Mouse (Mus musculus) left cerebral cortex, postnatal 25 days (tissue): ENCODE data around the gene Mthfd1l. TPM values are rescaled to one million over a fixed set of nuclear protein-coding genes. Genes with fewer than 3 reads are reported as not detected.

Experiments used
- DNase-seq, 2 experiments: peaks; one replicate each; pipeline ENCODE4 v3.0.0; 2022; ENCODE audit warnings: low spot score in 2 of 2, mixed read lengths in 1 of 2
- intact Hi-C: fragments of 180-260 bp; cut with DNase I; formaldehyde crosslinking; loops from one replicate; pipeline ENCODE4 v1.15.1; 2025
- total RNA-seq, 2 experiments: library from RNA; stranded (reverse); gene quantifications; 2 replicates each; pipeline ENCODE4 v1.2.3; 2021

The Mthfd1l gene
- total RNA-seq, 2 experiments from 2014 or later = 9.2 to 11.2 TPM

DNA sequence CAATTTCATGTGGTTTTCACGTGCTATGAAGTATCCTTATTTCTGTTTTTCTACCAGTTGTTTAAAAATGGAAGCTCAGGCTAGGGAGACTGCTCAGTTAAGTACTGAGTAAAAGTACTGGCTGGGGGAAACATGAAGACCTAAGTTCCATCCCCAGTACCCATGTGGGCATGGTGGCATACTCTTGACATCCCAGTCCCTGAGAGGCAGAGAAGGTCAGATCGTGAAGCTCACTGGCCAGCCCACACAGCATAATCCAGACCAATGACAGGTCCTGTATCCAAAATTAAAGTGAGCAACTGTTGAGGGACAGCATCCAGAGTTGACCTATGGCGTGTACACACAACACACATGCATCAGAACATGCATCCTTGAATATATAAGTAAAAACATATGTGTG is 1.5 kb downstream of the Mthfd1l start:
- DNase-seq = no peak
- intact Hi-C loops = no loop called here

DNA sequence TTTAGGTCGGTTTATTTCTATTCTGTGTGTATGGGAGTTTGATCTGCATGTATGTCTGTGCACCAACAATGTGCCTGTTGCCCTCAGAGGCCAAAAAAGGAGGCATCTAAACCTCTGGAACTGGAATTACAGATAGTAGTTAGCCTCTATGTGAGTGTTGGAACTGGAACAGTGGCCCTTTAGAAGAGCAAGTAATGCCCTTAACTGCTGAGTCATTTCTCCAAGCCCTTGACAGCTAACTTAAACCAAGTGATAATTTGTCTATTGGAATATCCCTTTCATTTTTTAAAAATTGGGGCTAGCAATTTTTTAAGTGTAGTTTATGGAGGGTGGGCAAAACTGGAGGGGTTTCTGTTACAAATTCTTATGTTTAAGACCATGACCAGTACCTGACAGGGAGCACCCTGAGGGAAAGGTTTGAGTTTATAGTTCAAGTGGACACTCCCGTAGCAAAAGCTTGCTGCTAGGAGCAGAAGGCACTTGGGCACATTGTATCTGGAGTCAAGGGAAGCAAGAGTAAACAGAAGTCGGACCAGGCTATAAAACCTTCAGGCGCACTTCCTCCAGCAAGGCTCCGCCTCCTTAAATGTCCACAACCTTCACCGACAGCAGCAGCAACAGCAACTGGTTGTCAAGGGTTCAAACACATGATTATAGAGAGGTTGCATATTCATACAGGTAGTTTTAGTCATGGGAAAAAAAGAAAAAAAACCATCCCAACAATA is 3.1 kb downstream of the Mthfd1l start:
- no peak for DNase-seq
- intact Hi-C loops = no loop called here

DNA sequence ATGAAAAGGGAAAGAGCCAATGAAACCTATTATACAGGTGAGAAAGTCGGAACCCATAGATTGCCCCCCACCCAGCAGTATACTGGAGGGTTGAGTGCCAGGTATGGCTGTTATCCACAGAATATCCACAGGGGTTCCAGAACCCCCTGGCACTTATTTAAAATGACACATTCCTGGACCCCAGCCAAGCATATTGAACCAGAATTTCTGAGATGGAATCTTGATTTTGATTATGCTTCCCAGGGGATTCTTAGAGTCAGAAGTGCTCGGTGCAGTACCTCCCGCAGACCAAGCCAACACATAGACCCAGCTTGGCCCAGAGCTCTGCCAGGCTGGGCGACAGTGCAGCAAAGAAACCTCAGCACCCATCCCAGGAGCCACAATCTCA is 3.7 kb downstream of the Mthfd1l start:
- intact Hi-C loops = no loop called here
- no peak for DNase-seq

DNA sequence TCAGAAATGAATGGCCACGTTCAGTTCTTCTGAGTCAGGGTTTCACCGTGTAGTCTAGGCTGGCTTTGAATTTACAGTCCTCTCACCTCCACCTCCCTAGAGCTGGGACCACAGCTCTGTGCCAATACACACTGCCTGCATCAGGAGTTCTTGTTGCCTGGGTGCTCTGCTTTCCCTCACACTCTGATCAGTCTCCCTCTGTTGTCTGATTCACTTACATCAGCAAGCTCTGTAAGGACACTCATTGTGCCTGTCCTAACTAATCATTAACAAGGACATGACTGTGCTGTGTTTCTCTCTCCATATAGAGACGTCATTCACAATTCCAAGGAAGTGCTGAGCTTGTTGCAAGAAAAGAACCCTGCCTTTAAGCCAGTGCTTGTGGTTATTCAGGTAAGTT is 5.4 kb downstream of the Mthfd1l start:
- no peak for DNase-seq
- intact Hi-C loops = no loop called here

DNA sequence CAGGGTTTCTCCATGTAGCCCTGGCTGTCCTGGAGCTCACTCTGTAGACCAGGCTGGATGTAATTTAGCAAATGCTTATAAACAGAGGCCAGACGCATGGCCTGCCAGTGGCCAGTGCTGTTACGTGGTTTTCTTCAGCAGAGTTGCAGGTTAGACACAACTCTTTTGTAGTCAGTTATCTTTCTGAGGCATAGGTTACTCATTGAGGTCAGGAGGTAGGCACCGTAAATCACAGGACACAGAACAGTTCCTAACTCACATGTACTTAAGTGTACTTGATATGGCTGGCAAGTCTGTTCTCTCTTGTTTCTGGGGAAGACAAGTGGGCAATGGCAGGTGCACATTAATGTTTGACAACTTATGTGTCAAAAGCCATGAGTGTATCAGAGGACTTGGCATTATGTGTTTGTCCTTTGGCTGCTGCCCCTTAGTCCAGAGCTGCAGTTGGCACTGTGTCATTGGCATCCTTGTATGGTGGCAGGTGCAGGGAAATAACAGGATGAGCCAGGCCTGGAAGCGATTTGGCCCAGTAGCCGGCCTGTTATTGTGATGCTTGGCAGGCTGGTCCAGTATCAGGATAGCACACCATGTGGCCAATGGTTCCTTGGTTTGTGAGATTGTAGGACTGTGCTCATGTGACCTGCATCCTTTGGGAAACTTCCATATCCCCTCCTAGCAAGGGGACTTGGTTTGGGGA is 6.0 kb downstream of the Mthfd1l start:
- no peak for DNase-seq
- intact Hi-C loops = no loop called here

DNA sequence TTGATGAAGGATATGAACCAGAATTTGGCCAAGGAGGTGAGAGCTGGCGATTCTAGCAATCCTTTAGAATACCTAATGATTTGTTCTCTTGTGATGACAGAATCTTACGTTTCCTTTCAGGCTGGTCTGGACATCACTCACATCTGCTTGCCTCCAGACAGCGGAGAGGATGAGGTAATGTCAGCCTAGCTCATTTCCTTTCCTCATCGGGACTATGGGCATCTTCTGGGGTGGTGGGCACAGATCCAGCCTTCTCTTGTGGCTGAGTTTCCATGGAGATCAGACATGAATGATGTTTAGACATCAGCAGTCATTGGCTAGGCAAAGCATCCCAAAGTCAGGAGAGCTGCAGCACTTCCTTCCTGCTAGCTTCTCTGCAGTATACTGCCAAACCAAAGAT is 7.3 kb downstream of the Mthfd1l start:
- intact Hi-C loops = no loop called here

DNA sequence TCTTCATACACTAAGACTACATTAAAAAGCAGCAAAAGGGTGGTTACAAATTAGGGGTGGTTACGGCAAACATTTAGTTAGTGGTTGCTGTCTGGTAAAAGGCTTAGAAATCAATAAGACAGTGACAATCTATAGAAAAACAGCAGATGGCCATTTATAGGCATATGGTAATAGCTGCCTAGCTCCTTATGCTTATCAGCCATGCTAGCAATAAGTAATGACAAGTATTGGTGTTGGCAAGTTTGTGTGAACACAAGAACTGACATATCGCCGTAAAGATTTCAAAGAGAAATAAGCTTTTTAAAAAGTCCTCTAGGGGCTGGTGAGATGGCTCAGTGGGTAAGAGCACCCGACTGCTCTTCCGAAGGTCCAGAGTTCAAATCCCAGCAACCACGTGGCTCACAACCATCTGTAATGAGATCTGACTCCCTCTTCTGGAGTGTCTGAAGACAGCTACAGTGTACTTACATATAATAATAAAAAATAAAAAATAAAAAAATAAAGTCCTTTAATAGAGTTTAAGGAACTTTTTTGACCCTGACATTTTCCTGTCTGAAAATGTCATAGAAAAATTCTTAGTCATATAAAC is 17.5 kb downstream of the Mthfd1l start:
- intact Hi-C loops = no loop called here
- no peak for DNase-seq

More for the DNA sequence above, 7.3 kb downstream of the Mthfd1l start:
- no peak for DNase-seq

DNA sequence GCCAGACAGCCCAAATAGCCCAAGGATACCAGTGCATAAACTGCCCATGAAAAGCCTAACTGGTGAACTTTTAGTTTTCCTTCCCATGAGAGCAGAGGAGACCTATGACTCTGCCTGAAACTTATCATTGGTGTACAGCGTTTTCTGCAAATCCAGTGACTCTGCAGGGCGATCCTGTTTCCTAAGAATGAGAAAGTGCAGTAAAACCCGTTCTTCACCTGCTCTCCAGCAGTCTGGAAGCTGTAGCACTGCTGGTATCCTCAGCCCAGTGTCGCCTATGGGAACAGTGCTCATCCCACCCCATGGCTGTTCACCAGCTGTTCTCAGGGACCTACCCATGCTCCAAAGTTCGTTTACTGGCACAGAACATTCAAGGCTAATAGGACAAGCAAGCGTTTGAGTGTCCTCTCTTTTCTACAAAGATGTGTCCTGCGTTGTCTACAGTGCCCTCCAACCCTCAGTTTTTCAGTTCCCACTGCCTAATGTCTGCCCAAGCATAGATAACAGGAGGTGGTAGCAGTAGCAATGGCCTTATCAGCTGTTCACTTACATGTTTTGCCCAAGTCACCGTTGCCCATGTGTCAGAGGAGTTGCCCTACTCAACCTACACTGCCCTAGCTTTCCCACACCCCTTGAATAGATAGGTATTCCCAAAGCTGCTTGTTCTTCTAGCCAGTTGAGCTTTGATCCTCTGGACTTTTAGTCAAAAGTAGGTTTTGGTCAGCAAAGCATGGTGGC is 20.6 kb downstream of the Mthfd1l start:
- intact Hi-C loops = no loop called here
- DNase-seq = no peak

DNA sequence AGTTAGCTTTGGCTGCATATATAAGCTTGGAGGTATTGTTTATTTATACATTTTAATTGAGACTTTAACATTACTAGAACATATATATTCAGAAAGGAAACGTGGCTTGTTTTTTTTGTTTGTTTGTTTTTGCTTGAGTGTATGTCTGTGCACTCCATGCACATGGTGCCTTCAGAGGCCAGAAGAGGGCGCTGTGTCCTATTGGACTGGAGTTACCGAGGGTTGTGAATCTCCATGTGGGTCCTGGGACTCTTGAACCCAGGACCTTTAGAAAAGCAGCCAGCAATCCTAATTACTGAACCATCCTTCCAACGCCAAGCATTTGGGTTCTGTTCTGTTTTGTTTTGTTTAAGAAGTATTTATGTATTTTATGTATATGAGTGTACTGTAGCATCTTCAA is 22.4 kb downstream of the Mthfd1l start:
- intact Hi-C loops = no loop called here
- DNase-seq = no peak

DNA sequence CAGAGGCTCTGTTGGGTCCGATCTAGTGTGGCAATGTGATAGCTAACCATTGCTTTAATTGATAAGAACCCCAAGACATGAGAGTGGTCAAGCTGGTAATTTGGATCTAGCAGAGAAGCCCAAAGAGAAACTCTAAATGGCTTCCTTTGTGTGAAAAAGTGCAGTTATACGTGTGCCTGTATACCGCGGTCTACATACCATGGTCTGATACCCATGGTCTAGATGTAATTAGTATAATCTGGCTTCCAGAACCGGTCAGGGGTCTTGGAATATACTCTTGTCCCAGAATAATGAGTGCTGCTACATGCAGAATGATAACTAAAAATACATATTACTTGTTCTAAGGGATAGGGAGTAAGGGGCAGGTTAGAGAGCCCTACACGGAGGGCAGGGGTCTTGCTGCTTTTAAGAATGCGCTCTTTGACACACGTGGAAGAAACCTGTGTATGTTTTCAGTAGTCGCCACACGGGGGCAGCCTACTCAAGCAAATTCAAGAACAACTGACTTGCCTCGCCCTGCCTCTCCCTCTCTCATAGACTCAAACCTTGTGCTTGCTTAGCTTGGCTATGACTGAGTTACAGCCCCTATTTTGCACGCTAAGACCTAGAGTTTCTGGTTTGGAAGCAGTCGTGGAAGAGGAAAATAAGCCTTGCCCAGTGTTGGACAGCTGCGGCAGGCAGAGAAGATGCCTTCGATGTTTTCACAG is 23.4 kb downstream of the Mthfd1l start:
- intact Hi-C loops = loop anchor here (1.0 to 2.0 kb wide), 2 partner anchors 337 to 350 kb away; no protein-coding TSS in a partner anchor
- peak; percentile 71 to 77 for DNase-seq

DNA sequence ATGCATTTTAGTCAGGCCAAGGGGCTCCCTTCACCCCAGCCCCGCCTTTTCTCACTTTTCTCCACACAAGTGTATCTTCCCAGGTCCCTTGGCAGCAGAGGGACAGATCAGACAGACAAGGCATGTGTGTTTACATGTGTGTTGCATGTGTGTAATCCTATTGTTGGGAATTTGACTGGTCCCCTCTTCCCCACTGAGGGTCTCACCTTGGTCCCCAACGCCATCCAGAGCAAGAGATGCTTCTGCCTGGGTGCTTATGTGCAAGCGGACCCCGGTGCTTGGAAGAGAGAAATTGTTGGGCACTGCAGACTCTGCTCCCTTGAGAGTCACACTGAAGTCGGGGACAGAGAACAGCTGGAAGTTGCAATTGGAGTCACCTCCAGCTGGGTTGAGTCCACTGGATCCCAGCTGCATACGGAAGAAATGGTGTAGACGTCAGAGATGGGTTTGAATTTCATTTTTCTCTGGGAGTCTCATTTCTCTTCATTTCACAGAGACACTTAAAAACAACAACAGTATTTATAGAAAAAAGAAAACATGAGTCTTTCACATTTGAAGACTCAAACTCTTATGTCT is 25.0 kb downstream of the Mthfd1l start:
- intact Hi-C loops = loop anchor here (2.0 kb wide), 1 partner anchor 349 kb away; no protein-coding TSS in a partner anchor
- no peak for DNase-seq

DNA sequence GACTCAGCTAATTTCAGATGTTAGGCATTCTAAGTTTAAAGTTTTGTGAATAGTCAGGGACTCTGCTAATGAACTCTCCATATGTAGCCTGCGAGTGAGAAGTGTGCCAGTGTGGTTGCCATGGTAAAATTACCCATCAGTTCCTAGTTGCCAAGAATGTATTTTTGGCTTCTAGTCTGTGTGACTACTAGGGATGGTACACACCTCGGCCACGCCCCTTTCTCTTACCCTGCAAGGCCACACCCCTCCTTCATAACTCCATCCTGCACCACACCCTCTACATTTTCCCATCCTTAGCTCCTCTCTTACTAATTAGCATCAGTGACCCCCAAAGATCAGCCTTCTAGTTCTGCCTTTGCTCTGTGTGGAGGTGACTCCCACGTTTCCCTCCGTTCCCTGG is 29.8 kb downstream of the Mthfd1l start:
- intact Hi-C loops = no loop called here
- peak in 1 of 2 experiments; percentile 17 for DNase-seq

DNA sequence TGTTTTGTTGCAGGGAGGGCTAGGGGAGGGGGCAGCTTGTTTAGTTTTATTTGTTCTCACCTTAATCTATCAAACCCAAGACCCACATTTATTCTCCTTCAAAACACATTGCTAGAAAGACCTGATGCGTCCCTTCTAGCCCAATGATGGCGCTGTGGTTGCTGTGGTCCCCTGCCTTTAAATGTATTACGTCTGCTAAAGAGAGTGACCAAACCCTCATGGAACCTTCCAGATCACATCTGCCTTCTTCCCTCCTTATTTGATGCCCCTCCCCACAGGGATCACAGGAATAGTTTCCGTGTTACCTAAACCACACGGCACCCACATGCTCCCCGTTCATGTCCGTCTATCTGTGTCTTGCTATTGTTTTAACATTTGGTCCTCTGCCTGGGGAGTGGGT is 32.3 kb downstream of the Mthfd1l start:
- intact Hi-C loops = no loop called here
- no peak for DNase-seq

DNA sequence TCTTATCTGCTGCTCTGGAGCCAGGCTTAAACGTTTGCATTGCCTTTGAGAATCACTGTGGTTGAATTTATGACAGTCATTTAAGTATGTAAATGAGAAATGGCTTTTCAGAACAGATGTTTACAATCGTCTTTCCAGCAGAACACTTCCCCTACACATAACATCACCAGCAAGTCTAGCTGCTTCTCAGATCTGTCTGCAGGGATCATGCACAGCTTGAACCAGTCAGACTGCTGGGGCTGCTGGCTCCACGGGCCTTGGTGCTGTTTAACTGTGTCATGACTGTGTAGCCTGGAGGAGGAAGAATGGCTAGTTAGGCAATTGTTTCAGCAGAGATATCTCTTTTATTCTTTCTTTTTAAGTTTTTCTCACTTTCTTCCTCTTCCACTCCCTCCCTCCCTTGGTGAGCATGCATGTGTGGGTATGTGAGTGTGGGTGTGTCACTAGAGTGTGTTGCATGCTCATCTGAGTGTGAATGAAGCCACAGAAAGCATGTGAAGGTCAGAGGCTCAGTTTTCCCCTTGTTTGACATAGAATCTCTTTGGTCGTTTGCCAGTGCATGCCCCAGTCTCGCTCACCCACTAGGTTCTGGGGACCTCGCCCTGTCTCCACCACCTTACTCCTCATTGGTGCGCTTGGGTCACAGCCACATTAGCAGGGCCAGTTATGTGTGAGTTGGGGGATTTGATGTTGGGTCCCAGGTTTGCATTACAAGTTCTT is 33.5 kb downstream of the Mthfd1l start:
- intact Hi-C loops = no loop called here
- peak in 1 of 2 experiments; percentile 11 for DNase-seq

DNA sequence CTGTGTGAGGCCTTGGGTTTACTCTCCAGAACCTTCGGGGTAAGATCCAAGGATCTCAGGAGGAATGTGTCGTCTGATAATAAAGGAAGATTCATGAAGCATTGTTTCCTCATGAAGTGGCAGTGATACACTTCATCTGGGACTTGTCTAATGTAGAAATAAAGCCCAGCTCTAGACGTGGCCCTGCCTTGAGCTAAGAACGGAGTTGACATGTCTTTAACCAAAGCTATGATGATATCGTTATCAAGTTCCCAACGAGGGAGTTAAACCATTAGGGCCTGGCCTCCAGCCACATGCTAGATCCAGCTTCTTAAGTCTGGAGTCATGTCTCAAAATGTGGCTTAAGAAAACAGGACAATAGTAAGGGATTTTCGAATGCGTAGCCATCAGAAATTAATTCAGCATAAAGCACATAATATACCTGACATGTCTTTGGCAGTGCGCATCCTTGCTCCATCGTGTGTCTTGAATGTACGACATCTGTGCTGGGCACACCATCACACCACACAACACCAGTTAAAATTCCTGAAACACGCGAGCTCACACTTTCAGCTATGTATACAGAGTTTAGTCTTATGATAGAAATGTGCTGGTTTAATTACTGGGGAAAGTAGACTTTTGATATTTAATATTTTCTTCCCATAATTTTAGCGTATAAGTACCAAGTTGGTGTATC is 49.8 kb downstream of the Mthfd1l start:
- DNase-seq = no peak
- intact Hi-C loops = no loop called here

DNA sequence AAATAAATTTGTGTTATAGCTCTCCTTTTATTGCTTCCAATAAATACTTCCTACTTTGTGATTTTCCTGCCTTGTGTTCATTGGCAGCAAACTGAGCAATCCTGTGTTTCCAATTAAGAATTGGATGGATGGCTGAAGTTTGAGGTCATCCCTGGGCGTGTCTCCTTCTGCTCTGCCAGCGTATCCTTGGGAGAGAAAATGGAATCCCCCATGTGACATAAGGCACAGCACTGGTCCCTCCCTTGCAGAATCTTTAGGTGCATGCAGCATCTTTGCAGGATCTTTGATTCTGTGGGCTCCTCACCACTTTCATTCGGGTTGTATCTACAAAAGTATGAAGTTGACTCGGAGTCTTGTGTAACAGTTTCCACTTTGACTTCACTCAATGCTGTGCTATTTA is 53.7 kb downstream of the Mthfd1l start:
- intact Hi-C loops = no loop called here
- DNase-seq = no peak

DNA sequence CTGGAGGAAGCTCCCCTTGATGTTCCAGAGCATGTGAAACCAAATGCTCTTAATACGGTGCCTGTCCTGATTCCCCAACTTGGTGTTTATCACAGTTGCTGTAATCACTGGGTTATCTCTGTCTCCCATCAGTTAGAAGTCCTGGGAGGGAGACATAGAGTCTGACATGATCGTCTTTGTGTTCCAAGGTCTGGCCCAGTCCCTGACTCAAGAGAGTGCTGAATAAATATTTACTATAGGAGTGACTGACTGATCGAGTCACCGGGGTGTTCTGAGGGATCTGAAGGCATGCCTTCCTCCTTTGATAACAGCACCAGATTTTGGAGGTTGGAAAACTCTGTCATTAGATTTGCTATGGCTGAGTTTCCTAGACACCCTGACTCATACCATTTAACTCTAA is 54.5 kb downstream of the Mthfd1l start:
- intact Hi-C loops = no loop called here
- no peak for DNase-seq

DNA sequence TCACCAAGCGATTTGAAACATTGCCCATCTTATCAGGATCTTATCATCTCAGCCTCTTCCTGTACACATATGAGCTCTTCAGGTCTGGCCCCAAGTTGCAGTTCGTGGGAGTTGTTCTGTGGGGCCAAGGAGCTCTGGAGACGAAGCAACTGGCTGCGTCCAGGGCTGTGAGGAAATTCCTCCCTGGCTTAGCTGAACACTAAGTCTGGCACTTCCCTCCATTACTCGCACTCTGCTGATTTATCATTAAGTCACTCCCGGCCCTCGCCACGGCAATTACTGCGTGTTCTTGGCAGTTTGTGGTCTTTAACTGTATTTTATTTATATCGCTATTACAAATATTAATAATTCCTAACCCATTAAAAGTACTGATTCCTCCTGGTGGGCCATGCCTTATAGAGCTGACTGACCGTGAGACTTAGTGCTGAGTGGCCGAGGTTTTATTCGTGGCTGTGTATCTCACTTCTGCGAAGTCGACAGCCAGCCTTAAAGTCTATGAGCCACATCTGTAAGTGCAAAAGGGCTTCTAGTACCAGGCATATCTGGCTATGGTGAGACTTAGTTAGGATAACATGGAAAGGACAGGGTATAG is 56.0 kb downstream of the Mthfd1l start:
- no peak for DNase-seq

More for the DNA sequence above, 56.0 kb downstream of the Mthfd1l start:
- intact Hi-C loops = no loop called here
